Mouse (Mus musculus) embryonic facial prominence, embryonic 12.5 days (tissue): Measurements from ENCODE around the gene Retsat. TPM values are rescaled to one million over a fixed set of nuclear protein-coding genes. Genes with fewer than 3 reads are reported as not detected.

Source experiments
- ATAC-seq: fragments of 200-750 bp; cut with Nextera tagmentation; 2 replicates; pipeline ENCODE4 v1.8.0; 2017; ENCODE audit not compliant: insufficient number of reproducible peaks, insufficient read depth, low FRiP score, low TSS enrichment
- H3K27ac ChIP-seq: fragments of 300-500 bp; sonication (generic); 2 replicates; pipeline ENCODE4 v1.5.1; 2016; ENCODE audit warnings: mild to moderate bottlenecking
- H3K27me3 ChIP-seq: fragments of 300-500 bp; sonication (generic); 2 replicates; pipeline ENCODE4 v1.6.1; 2016; ENCODE audit warnings: mild to moderate bottlenecking, moderate library complexity
- H3K36me3 ChIP-seq: fragments of 300-500 bp; sonication (generic); 2 replicates; pipeline ENCODE4 v1.6.1; 2016; ENCODE audit warnings: mild to moderate bottlenecking
- H3K4me1 ChIP-seq: fragments of 300-500 bp; sonication (generic); 2 replicates; pipeline ENCODE4 v1.6.1; 2016
- H3K4me2 ChIP-seq: fragments of 300-500 bp; sonication (generic); replicated peaks from 2 replicates; pipeline ENCODE4 v1.6.1; 2016; ENCODE audit warnings: mild to moderate bottlenecking, moderate library complexity
- H3K4me3 ChIP-seq: fragments of 300-500 bp; sonication (generic); 2 replicates; pipeline ENCODE4 v1.5.1; 2016; ENCODE audit warnings: mild to moderate bottlenecking
- H3K9ac ChIP-seq: fragments of 300-500 bp; sonication (generic); 2 replicates; pipeline ENCODE4 v1.6.1; 2016; ENCODE audit warnings: mild to moderate bottlenecking, moderate library complexity
- H3K9me3 ChIP-seq: fragments of 300-500 bp; sonication (generic); 2 replicates; pipeline ENCODE4 v1.6.1; 2016; ENCODE audit warnings: mild to moderate bottlenecking, moderate library complexity
- WGBS: fragments of 180-500 bp; shearing (Covaris S2); methylation state at CpG from one replicate; pipeline ENCODE4 v1.1.7; 2016; 5-methylcytosine and 5-hydroxymethylcytosine counted together
- polyA plus RNA-seq: library from polyadenylated mRNA; unstranded; fragments of >200 nt; fragmentation: Nextera tagmentation; extraction: Ambion mirVana; gene quantifications from 2 replicates; pipeline ENCODE4 v1.2.1, GENCODE M21; 2016

Gene Retsat
- 9.5 and 10.3 TPM in 2 replicates for polyA plus RNA-seq

DNA sequence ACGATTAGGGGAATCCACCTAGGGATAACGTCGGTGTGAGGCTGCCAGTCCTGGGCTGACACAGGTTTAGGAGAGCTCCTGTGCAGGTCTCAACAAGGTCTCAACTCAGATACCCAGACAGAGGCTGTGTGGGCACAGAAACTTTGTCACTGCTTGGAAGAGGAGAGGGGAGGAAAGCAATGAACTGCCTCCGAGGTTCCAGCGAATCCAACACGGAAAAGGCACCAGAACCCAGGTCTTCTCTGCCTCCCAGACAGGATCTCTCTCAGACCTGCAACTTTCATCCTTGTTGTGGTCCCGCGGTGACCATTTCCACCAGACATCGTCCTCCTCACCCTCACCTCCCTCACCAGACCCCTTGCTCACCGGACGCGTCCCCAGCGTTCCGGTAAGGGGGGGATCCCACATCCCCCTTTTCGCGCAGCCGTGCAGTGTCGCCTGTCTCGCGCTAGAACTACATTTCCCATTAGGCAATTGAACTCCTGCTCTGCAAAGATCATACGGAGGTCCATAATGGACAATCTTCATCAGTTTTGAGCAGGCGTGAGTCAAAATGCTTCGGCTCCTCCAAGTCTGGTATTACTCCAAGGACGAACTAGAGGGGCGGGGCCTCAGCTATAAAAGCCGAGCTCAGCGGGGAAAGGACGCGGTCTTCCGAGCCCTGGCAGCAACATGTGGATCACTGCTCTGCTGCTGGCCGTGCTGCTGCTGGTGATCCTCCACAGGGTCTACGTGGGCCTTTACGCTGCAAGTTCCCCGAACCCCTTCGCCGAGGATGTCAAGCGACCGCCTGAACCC, at the start of gene Retsat, which contains the start of gene Elmod3:
Gene Retsat, plus strand, starts transcription at position 520 of the 798 bp plus-strand sequence.
Gene Elmod3, minus strand, starts transcription at position 458 of the 798 bp plus-strand sequence.
- H3K4me3 ChIP-seq, result peak within 1 kb of the TSS; percentile 57
- peak; percentile 91 for ATAC-seq
- H3K9me3 ChIP-seq, result no peaks in the 10 kb centered on the region
- peak within 1 kb of the TSS; percentile 67 for H3K9ac ChIP-seq
- peak within 1 kb of the TSS; percentile 64 for H3K4me2 ChIP-seq
- WGBS, result 1% methylated on average over 38 of the region's 38 CpGs
- H3K27me3 ChIP-seq, result no peaks in the 10 kb centered on the region
- H3K27ac ChIP-seq, result peak within 1 kb of the TSS; percentile 51; the same call in 1 of the 2 replicates
- H3K36me3 ChIP-seq, result no peaks in the 10 kb centered on the region
- H3K4me1 ChIP-seq, result peaks cover 17% of the 10 kb centered on the region

DNA sequence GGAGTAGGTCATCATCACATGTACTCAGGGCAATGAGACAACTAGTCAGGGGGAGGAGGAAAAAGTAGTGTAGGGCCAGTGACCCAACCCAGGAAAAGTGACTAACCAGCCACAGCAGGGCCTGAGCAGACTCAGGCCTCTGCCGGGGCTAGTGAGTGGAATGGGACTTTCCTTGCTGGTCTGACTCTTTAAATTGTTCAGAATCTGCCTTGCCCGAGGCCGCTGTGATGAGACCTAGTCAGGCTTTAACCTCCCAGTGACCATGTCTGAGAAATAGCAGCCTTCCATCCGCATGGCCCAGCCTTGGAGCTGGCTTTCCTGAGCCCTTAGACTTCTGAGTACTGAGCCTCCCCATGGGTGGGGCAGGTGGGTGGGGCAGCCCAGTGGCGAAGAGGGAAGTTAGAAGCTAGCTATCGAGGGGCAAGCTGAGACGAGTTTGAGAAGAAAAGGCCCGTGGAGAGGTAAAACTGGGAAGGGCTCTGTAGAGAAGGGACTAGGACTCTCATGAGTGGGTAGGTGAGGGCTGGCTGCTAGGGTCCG, 49.2 kb upstream of the Retsat start:
- no peak overlapping the region for H3K9ac ChIP-seq
- 52% methylated on average over 9 of the region's 9 CpGs for WGBS
- ATAC-seq, result no peak
- no peak overlapping the region for H3K4me2 ChIP-seq
- H3K36me3 ChIP-seq, result no peaks in the 10 kb centered on the region
- 0 out of 2 replicates have a peak overlapping the region, but pooled peaks have one; percentile 25 for H3K27ac ChIP-seq
- peaks cover 28% of the 10 kb centered on the region for H3K4me1 ChIP-seq
- no peaks in the 10 kb centered on the region for H3K9me3 ChIP-seq
- no peaks in the 10 kb centered on the region for H3K27me3 ChIP-seq
- no peak overlapping the region for H3K4me3 ChIP-seq

DNA sequence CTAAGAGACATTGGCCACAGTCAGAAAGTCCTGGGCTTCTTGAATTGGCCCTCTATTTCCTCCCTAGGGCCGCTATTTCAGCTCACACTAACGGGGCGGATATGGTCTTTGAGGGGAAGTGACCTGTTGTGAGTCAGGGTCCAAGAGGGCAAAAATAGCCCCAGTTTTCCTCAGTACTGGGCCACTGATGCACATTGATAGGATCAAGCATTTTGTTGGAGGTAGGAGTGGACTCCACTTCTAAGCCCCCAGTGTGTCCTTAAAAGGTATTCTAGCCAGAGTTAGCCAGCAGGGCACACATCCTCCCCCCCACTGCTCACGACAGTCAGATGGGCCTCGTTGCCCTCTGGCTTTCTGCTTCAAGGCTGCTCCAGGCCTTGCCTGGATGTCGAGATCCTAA, 48.2 kb upstream of the Retsat start:
- Histone ChIP-seq H3K27me3 (no peaks in the 10 kb centered on the region), H3K4me2 (no peak overlapping the region), H3K36me3 (no peaks in the 10 kb centered on the region), H3K27ac (0 out of 2 replicates have a peak overlapping the region, but pooled peaks have one; percentile 30), H3K4me3 (no peak overlapping the region), H3K9ac (no peak overlapping the region), H3K9me3 (no peaks in the 10 kb centered on the region), H3K4me1 (peaks cover 21% of the 10 kb centered on the region)
- WGBS, result 46% methylated on average over 6 of the region's 6 CpGs
- no peak for ATAC-seq

DNA sequence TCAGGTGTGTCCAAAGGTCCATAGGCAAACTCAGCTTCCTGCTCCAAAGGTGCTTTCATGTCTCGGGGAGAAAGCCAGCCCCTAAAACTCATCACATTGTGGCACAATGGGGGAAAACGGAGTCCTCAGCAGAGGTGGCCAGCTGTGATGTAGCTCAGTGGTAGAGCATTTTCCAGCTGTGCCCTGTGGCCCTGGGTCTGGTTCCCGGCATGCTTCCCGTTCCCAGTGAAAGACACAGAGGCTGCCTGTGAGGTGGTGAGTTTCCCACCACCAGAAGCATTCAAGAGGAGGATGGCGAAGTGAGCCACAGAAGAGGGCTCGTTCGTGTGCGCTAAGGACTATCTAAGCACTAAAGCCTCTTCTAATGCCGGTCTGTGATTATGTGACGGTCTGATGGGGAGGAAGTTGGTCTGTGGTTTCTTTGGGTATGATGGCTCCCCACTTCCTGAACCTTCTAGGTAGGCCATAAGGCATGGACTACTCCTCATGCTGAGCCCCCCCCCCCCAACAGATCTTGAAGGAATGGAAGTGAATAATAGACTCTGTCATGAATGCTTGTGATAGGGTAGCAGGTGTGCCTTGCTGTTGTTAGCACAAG, 47.7 kb upstream of the Retsat start:
- no peaks in the 10 kb centered on the region for H3K27me3 ChIP-seq
- no peaks in the 10 kb centered on the region for H3K9me3 ChIP-seq
- peaks cover 21% of the 10 kb centered on the region for H3K4me1 ChIP-seq
- H3K4me3 ChIP-seq, result no peak overlapping the region
- no peak overlapping the region for H3K9ac ChIP-seq
- H3K36me3 ChIP-seq, result no peaks in the 10 kb centered on the region
- no peak overlapping the region for H3K4me2 ChIP-seq
- ATAC-seq, result no peak
- H3K27ac ChIP-seq, result peak overlapping the region; percentile 93; the same call in 1 of the 2 replicates
- WGBS, result 84% methylated on average over 10 of the region's 10 CpGs

DNA sequence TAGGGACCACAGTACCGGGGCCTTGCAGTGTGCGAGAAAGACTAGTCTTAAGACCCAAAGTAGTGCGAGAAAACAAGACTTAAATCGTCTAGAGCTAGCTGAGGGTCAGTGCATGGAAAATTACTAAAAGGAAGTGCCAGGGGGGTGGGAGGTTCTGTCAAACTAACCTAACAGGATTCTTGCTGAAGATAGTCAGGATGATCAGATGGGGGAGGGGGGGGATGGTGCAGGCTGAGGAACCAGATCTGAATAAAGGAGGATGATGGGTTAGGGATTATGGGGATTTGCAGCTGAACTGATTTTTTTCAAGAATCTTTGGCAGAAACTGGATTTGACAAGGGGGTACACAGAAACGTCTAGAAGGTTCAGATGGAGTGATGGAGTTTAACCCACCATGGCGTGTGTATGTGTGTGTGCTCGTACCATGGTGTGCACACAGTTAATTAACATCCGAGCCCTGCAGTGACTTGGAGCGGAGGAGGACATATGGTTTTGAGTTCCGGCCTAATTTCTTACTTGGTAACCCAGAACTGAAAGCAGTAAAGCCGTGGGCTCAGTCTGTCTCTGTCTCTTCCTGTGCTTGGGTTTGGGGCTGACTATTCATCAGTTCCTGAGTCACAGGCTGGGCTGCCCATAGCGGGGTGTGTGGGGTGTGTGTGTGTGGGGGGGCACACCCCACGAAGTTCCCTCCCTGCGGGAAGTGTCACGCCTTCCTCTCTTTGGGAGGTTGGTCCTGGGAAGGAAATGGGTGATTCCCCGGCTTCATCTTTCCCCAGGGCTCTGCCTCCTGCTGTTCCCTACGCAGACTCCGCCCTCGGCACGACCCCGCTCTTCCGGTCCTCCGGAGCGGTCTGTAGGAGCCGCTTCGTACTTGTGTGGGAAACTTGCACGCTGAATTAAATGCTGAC, 45.9 kb upstream of the Retsat start:
- Histone ChIP-seq H3K27me3 (no peaks in the 10 kb centered on the region), H3K36me3 (no peaks in the 10 kb centered on the region), H3K9me3 (no peaks in the 10 kb centered on the region), H3K4me3 (peak overlapping the region; percentile 35), H3K9ac (peak overlapping the region; percentile 42), H3K4me2 (peak overlapping the region; percentile 57), H3K27ac (peak overlapping the region; percentile 93), H3K4me1 (peaks cover 21% of the 10 kb centered on the region)
- ATAC-seq, result peak; percentile 82
- WGBS, result 9% methylated on average over 27 of the region's 27 CpGs

DNA sequence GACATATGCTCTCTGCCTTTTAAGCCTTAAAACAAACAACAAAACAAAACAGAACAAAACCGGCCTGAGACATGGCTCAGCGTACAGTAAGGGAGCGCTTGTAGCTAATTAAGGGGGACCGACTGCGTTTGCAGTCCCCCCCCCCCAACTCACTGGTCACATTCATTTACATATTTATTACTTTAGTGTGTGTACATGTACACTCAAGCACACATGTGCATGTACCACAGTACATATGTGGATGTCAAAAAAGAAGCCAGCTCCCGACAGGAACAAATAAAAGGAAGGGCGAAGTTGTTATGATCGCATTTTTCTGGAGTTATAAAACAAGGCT, 45.2 kb upstream of the Retsat start:
- no peaks in the 10 kb centered on the region for H3K27me3 ChIP-seq
- peaks cover 21% of the 10 kb centered on the region for H3K4me1 ChIP-seq
- no peaks in the 10 kb centered on the region for H3K9me3 ChIP-seq
- H3K4me3 ChIP-seq, result peak overlapping the region; percentile 35
- H3K27ac ChIP-seq, result peak overlapping the region; percentile 93
- no peaks in the 10 kb centered on the region for H3K36me3 ChIP-seq
- ATAC-seq, result peak; percentile 26; the same call in 1 of the 2 replicates
- peak overlapping the region; percentile 57 for H3K4me2 ChIP-seq
- peak overlapping the region; percentile 42 for H3K9ac ChIP-seq
- WGBS, result 14% methylated on average over 8 of the region's 8 CpGs

DNA sequence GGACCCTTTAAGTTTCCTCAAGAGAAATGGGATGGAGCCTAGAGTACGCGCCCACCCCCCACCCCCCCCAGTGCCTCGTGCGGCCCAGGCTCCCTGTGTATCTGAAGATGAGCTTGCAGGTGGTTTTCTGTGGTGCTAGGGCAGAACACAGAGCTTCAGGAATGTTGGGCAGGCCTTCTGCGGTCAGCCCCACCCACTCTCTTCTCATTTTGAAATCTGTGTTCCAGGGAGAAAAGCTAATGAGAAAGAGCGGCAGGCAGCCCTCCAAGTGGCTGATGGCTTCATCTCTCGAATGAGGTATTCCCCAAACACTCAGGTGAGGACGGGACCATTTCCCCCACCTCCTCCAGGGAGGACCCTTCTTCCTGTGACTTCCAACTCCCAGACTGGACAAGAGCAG, 37.5 kb upstream of the Retsat start:
- H3K9ac ChIP-seq, result no peak overlapping the region
- no peaks in the 10 kb centered on the region for H3K9me3 ChIP-seq
- no peak for ATAC-seq
- no peaks in the 10 kb centered on the region for H3K36me3 ChIP-seq
- H3K27me3 ChIP-seq, result no peaks in the 10 kb centered on the region
- H3K4me3 ChIP-seq, result no peak overlapping the region
- H3K4me1 ChIP-seq, result peaks cover 11% of the 10 kb centered on the region
- no peak overlapping the region for H3K27ac ChIP-seq
- 71% methylated on average over 8 of the region's 8 CpGs for WGBS
- no peak overlapping the region for H3K4me2 ChIP-seq

DNA sequence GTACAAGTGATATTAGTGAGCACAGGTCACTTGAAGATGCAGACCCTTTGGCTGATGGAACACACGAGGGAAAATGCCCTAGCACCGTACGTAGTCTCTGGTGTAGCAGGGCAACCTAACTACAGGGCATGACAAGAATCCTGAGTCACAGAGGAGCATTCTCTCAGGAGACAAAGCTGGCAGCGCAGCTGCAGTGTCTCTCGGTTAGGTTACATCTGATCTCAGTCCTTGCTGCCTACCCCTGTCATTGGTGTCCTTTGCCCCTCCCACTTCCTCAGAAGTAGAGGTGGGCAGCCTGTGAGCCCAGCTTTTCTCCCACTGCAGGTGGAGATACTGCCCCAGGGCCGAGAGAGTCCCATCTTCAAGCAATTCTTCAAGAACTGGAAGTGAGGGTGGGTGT, 35.8 kb upstream of the Retsat start:
- WGBS, result 37% methylated on average over 6 of the region's 6 CpGs
- H3K4me2 ChIP-seq, result no peak overlapping the region
- no peaks in the 10 kb centered on the region for H3K36me3 ChIP-seq
- no peak overlapping the region for H3K4me3 ChIP-seq
- no peak overlapping the region for H3K9ac ChIP-seq
- H3K27ac ChIP-seq, result no peak overlapping the region
- no peaks in the 10 kb centered on the region for H3K9me3 ChIP-seq
- no peaks in the 10 kb centered on the region for H3K27me3 ChIP-seq
- peaks cover 13% of the 10 kb centered on the region for H3K4me1 ChIP-seq
- no peak for ATAC-seq

DNA sequence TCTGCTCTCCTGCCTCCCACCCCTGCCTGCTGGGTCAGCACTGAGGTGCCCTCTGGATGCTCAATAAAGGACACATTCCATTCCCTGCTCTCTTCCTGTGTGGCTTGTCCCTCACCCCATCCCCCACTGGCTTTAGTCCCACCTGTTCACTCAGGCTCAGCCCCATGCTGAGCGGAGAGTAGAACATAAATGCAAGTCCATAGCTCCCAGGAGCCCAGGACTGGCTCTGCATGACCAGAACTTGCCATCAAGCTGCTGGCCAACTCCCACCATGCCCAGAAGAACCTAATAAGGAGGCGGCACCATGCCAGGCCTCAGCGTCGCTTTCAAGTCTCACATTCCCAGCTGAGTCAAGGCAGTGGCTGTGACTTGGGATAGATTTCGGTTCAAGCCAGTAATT, 35.4 kb upstream of the Retsat start:
- 52% methylated on average over 5 of the region's 5 CpGs for whole genome bisulfite sequencing
- no peak overlapping the region for H3K4me3 ChIP-seq
- H3K27me3 ChIP-seq, result no peaks in the 10 kb centered on the region
- H3K4me2 ChIP-seq, result no peak overlapping the region
- no peak for ATAC-seq
- no peak overlapping the region for H3K9ac ChIP-seq
- no peaks in the 10 kb centered on the region for H3K9me3 ChIP-seq
- no peak overlapping the region for H3K27ac ChIP-seq
- H3K36me3 ChIP-seq, result no peaks in the 10 kb centered on the region
- H3K4me1 ChIP-seq, result peaks cover 13% of the 10 kb centered on the region

DNA sequence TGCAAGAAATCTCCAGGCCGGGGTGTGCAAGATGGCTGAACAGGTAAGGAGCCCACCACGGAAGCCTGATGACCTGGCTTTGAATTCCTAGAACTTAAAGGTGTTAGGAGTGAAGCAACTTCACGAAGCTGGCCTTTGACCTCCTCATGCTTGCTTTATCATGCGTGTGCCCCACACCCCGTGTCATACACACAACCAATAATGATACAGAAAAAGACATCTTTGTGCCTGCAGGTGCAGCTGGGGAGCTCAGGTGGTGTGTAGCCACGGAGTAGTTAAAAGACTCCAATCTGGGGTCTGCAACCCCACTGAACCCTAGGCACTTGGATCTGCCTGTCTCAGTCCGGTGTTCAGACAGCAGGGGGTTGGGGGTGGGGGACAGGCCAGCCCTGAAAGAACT, 32.8 kb upstream of the Retsat start:
- 74% methylated on average over 7 of the region's 7 CpGs for WGBS
- Histone ChIP-seq H3K27ac (no peak overlapping the region), H3K4me2 (no peak overlapping the region), H3K36me3 (0 out of 2 replicates have a peak, but pooled peaks cover 5% of the 10 kb centered on the region), H3K27me3 (no peaks in the 10 kb centered on the region), H3K9me3 (no peaks in the 10 kb centered on the region), H3K4me3 (no peak overlapping the region), H3K9ac (no peak overlapping the region), H3K4me1 (peaks cover 13% of the 10 kb centered on the region)
- no peak for ATAC-seq

DNA sequence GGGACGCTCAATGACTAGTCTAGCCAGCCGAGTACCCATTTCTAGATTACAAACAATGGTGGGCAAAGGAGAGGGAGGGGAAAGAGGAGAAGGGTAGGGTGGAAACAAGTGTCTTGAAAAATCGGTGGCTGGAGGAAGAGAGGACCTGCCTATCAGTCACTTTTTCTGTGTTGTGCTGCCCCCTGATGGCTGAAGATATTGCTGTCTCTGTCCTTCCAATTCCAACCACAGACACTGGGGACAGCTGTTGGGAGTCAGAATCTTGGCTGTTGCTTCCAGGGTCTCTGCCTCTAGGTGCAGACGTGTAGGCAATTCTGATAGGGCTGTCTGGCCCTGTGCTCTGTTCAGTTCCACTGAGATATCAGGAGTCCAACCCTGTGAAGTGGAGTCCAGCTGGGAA, 32.2 kb upstream of the Retsat start:
- H3K9ac ChIP-seq, result no peak overlapping the region
- H3K27ac ChIP-seq, result no peak overlapping the region
- no peak overlapping the region for H3K4me2 ChIP-seq
- H3K4me3 ChIP-seq, result no peak overlapping the region
- 4% methylated on average over 4 of the region's 4 CpGs for WGBS
- no peaks in the 10 kb centered on the region for H3K27me3 ChIP-seq
- peak; percentile 53 for ATAC-seq
- H3K9me3 ChIP-seq, result no peaks in the 10 kb centered on the region
- peaks cover 13% of the 10 kb centered on the region for H3K4me1 ChIP-seq
- H3K36me3 ChIP-seq, result 0 out of 2 replicates have a peak, but pooled peaks cover 5% of the 10 kb centered on the region
